Mouse (Mus musculus): Measurements from ENCODE around the gene Olfr798.

Olfr798 gene

GRCm38 (mm10) chr10:129627834-129628233, at the start of gene Olfr798:
Gene Olfr798 (minus strand): TSS chr10:129627934.
- no peak for DNase-seq (ENCODE audit: low spot score in 2 of 2)

DNA sequence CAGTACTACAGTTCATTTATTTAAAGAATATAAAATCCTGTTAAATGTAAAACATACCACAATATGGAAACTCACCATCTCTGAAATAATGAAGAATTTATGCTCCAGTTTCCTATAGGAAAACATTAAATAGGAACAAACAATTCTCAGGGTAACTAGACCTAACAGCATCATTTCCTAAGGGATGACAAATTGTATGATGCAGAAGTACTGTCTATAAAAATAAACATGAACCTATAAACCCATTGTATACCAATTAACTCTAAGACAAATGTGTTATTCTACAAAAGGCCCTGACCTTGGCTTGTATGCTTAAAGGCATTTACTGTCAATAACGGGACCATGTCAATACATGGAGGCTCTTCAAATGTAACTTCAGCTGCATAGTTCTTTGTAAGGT, 46.0 kb upstream of the Olfr798 start, which contains the start of gene Olfr801:
Olfr801 (minus strand) TSS at position 101 of the 400 bp plus-strand sequence.
- DNase-seq (ENCODE audit: low spot score in 2 of 2), result no peak

DNA sequence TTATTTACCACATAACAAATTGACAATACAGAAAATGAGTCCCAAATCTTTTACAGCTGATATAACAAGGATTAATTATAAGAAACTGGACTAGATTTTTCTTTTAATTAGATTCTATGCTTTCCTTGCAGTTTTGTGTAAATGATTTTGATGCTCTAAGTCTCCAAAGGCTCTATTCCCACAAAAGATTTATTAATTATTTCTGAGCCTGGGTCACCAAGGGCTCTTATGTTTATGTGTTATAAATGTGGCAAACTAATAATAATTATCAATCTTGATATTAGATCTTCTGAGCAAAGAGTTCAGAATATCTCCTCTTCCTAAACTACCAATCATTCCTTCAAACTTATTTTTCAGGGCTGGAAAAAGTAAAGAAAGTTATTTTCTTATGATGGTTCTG, 29.7 kb upstream of the Olfr798 start, which contains the start of gene Olfr800:
Olfr800 (plus strand) TSS at position 301 of the 400 bp plus-strand sequence.
- no peak for DNase-seq (ENCODE audit: low spot score in 2 of 2)

DNA sequence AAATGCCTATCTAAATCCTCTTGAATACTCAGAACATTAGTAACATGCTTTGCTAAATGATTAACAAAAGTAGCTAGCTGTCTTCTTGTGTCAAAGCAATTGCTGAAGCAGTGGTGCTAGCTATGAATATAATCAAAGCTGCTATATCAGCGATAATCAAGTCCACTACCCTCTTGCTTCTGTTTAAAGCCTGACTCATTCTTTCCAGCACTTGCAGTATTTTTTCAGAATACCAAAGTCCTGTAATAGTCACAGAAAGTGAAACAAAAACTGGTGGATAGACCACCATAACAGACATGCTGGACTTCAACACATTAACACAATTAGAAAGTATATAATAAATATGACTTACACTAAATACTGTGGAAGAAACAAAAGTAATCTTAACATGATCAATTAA, 24.0 kb upstream of the Olfr798 start:
- DNase-seq (ENCODE audit: low spot score in 2 of 2), result no peak

DNA sequence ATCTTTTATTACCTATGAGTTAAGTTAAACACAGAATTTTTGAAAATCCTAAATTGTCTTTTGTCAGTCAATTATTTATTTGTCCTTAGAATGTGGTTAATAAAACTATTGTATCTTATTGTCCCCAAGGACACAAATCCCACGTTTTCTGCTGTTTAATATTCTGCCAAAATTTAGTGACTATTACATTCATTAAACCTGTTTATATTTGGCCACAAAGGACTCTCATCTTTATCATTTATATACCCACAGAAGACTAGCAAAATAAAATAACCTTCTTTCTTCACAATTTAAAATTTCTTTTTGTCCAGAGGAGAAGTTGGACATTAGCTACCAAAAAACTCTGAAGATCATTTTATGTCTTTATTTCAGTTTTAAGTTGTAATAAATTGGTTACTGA, 9.4 kb upstream of the Olfr798 start, which contains the start of gene Olfr799:
Olfr799 (plus strand) TSS at position 301 of the 400 bp plus-strand sequence.
- DNase-seq (ENCODE audit: low spot score in 2 of 2), result no peak

GRCm38 (mm10) chr10:129623251-129623650, 4.5 kb downstream of the Olfr798 start:
- DNase-seq (ENCODE audit: low spot score in 2 of 2), result no peak

DNA sequence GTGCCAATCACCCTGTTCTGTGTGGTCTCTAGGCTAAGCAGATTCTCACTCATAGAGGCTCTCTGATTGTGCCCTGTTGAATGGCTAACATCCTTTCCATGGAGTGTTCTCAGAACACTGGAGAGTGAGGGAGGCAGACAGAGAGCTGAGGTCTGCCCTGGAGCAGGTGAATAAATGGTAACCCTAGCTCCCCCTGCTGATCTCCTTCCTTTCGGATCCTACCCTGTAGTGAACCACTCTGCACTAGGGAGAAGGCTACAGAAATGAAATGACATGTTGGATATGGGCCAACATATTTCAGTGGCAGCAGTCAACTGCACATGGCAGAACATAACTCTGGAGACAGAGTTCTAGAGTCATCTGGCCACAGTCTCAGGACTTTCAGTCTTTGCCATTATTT, 6.0 kb downstream of the Olfr798 start:
- DNase-seq (ENCODE audit: low spot score in 2 of 2), result no peak

- no peak for DNase-seq (ENCODE audit: low spot score in 2 of 2)
Observed at GRCm38 (mm10) chr10:129612470-129612869, 15.3 kb downstream of the Olfr798 start, which contains the start of gene Olfr796. Gene Olfr796 (minus strand): TSS chr10:129612570.

DNA sequence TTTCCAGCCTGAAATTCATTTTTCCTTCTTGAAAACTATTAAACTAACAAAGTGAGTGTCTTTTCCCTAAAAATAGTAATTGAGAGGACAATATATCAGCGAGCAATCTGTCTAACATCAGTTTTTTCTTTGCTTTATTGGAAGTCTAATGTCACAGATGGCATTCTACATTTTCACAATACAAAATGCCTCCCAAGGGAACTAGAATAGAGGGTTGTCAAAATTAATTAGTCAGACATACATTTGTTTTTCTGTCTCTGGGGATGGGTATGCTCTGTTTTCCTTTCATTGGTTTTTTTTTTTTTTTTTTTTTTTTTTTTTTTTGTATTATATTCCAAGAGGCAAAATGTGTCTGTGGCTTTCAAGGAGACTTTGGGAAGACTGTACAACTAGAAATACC, 50.7 kb downstream of the Olfr798 start:
- no peak for DNase-seq (ENCODE audit: low spot score in 2 of 2)
